Mouse (Mus musculus) kidney, postnatal 14 days (tissue): ENCODE results near the gene Fbxl21.

Source experiments
- DNase-seq: peaks from one replicate; pipeline ENCODE4 v3.0.0; 2022; ENCODE audit warnings: mixed read lengths

Fbxl21 gene

GRCm38 (mm10) chr13:56535570-56535969 lies 13.3 kb downstream of the Fbxl21 start:
- no peak for DNase-seq

- no peak for DNase-seq
Measured at GRCm38 (mm10) chr13:56537026-56537425, 14.8 kb downstream of the Fbxl21 start.

GRCm38 (mm10) chr13:56539846-56540245 lies 17.6 kb downstream of the Fbxl21 start:
- peak; percentile 30 for DNase-seq

GRCm38 (mm10) chr13:56543805-56544204 lies 21.5 kb downstream of the Fbxl21 start:
- DNase-seq, result no peak

GRCm38 (mm10) chr13:56544956-56545355 lies 22.7 kb downstream of the Fbxl21 start:
- DNase-seq, result no peak

GRCm38 (mm10) chr13:56548401-56548800 lies 26.1 kb downstream of the Fbxl21 start, which contains the start of gene Lect2:
Gene Lect2 (minus strand): TSS chr13:56548502.
- DNase-seq, result no peak

- DNase-seq, result peak; percentile 58
Measured at GRCm38 (mm10) chr13:56549364-56549763, 27.1 kb downstream of the Fbxl21 start.

GRCm38 (mm10) chr13:56550574-56550973 lies 28.3 kb downstream of the Fbxl21 start:
- DNase-seq, result no peak

- DNase-seq, result no peak
Measured at GRCm38 (mm10) chr13:56551661-56552060, 29.4 kb downstream of the Fbxl21 start.

GRCm38 (mm10) chr13:56553923-56554322 lies 31.7 kb downstream of the Fbxl21 start:
- no peak for DNase-seq

GRCm38 (mm10) chr13:56554409-56554808 lies 32.1 kb downstream of the Fbxl21 start:
- DNase-seq, result peak; percentile 48

GRCm38 (mm10) chr13:56555957-56556356 lies 33.7 kb downstream of the Fbxl21 start:
- DNase-seq, result peak; percentile 77

GRCm38 (mm10) chr13:56556701-56557100 lies 34.4 kb downstream of the Fbxl21 start:
- peak; percentile 67 for DNase-seq

- peak; percentile 55 for DNase-seq
Measured at GRCm38 (mm10) chr13:56558811-56559210, 36.5 kb downstream of the Fbxl21 start.

GRCm38 (mm10) chr13:56559841-56560370 lies 37.6 kb downstream of the Fbxl21 start:
- peak; percentile 27 for DNase-seq

GRCm38 (mm10) chr13:56561129-56561528 lies 38.9 kb downstream of the Fbxl21 start:
- DNase-seq, result peak; percentile 73

- DNase-seq, result peak; percentile 46
Measured at GRCm38 (mm10) chr13:56563075-56563474, 40.8 kb downstream of the Fbxl21 start.

GRCm38 (mm10) chr13:56566336-56566735 lies 44.1 kb downstream of the Fbxl21 start:
- DNase-seq, result no peak

- peak; percentile 22 for DNase-seq
Measured at GRCm38 (mm10) chr13:56571645-56572044, 49.4 kb downstream of the Fbxl21 start.

GRCm38 (mm10) chr13:56575074-56575473 lies 52.8 kb downstream of the Fbxl21 start:
- DNase-seq, result no peak

GRCm38 (mm10) chr13:56575701-56576321 lies 53.5 kb downstream of the Fbxl21 start:
- peak; percentile 84 for DNase-seq

- no peak for DNase-seq
Measured at GRCm38 (mm10) chr13:56578097-56578496, 55.8 kb downstream of the Fbxl21 start.

GRCm38 (mm10) chr13:56580450-56580849 lies 58.2 kb downstream of the Fbxl21 start:
- no peak for DNase-seq

GRCm38 (mm10) chr13:56581512-56581911 lies 59.2 kb downstream of the Fbxl21 start:
- no peak for DNase-seq

GRCm38 (mm10) chr13:56581961-56582434 lies 59.7 kb downstream of the Fbxl21 start:
- DNase-seq, result peak; percentile 44
